Mouse (Mus musculus): ENCODE measurements around the gene Il17rb.

Il17rb gene

GRCm38 (mm10) chr14:30022471-30022870 lies 13.8 kb upstream of the Il17rb start:
- no peak for DNase-seq (ENCODE audit: low read depth, low spot score)
- Histone ChIP-seq H3K36me3 (ENCODE audit: control insufficient read depth, insufficient read depth, low read length, poor library complexity, severe bottlenecking) (no peaks in the 10 kb centered on the region), H3K27me3 (ENCODE audit: control insufficient read depth, insufficient read depth, low read length, poor library complexity, severe bottlenecking) (no peaks in the 10 kb centered on the region)

- Histone ChIP-seq H3K36me3 (ENCODE audit: control insufficient read depth, insufficient read depth, low read length, poor library complexity, severe bottlenecking) (no peaks in the 10 kb centered on the region), H3K27me3 (ENCODE audit: control insufficient read depth, insufficient read depth, low read length, poor library complexity, severe bottlenecking) (no peaks in the 10 kb centered on the region)
Observed at GRCm38 (mm10) chr14:30019792-30020575, 11.3 kb upstream of the Il17rb start.

DNA sequence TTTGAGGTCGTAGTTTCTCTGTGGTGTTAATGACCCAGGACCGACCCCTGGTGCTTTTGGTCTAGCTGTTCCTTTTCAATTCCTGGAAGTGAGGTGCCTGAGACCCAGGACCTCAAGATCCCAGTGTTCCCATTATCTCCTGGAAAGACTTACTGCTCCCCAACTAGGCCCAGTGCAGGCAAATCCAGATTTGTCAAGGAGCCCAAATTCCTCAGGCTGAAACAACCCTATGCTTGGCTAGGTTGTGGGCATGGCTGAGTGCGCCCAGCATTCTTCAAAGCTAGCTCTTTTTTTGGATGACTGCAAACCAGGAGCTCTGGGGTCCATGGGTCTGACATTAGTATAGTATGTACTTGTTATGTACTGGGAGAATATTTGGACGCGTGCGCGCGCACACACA lies 10.7 kb upstream of the Il17rb start:
- Histone ChIP-seq H3K36me3 (ENCODE audit: control insufficient read depth, insufficient read depth, low read length, poor library complexity, severe bottlenecking) (no peaks in the 10 kb centered on the region), H3K27me3 (ENCODE audit: control insufficient read depth, insufficient read depth, low read length, poor library complexity, severe bottlenecking) (no peaks in the 10 kb centered on the region)
- no peak for DNase-seq (ENCODE audit: low read depth, low spot score)

More at GRCm38 (mm10) chr14:30019792-30020575, 11.3 kb upstream of the Il17rb start:
- DNase-seq (ENCODE audit: low read depth, low spot score), result no peak

- H3K27me3 ChIP-seq (ENCODE audit: control insufficient read depth, insufficient read depth, low read length, poor library complexity, severe bottlenecking), result no peaks in the 10 kb centered on the region
- DNase-seq (ENCODE audit: low read depth, low spot score), result no peak
- H3K36me3 ChIP-seq (ENCODE audit: control insufficient read depth, insufficient read depth, low read length, poor library complexity, severe bottlenecking), result no peaks in the 10 kb centered on the region
Observed at GRCm38 (mm10) chr14:30018846-30019245, 10.2 kb upstream of the Il17rb start.

- DNase-seq (ENCODE audit: low read depth, low spot score), result no peak
- H3K27me3 ChIP-seq (ENCODE audit: control insufficient read depth, insufficient read depth, low read length, poor library complexity, severe bottlenecking), result no peaks in the 10 kb centered on the region
- H3K36me3 ChIP-seq (ENCODE audit: control insufficient read depth, insufficient read depth, low read length, poor library complexity, severe bottlenecking), result no peaks in the 10 kb centered on the region
Observed at GRCm38 (mm10) chr14:30018463-30018801, 9.7 kb upstream of the Il17rb start.

GRCm38 (mm10) chr14:30017794-30018462 lies 9.2 kb upstream of the Il17rb start:
- H3K27me3 ChIP-seq (ENCODE audit: control insufficient read depth, insufficient read depth, low read length, poor library complexity, severe bottlenecking), result no peaks in the 10 kb centered on the region
- no peaks in the 10 kb centered on the region for H3K36me3 ChIP-seq (ENCODE audit: control insufficient read depth, insufficient read depth, low read length, poor library complexity, severe bottlenecking)
- no peak for DNase-seq (ENCODE audit: low read depth, low spot score)

- H3K27me3 ChIP-seq (ENCODE audit: control insufficient read depth, insufficient read depth, low read length, poor library complexity, severe bottlenecking), result no peaks in the 10 kb centered on the region
- DNase-seq (ENCODE audit: low read depth, low spot score), result no peak
- no peaks in the 10 kb centered on the region for H3K36me3 ChIP-seq (ENCODE audit: control insufficient read depth, insufficient read depth, low read length, poor library complexity, severe bottlenecking)
Observed at GRCm38 (mm10) chr14:30016666-30017065, 8.0 kb upstream of the Il17rb start.

- DNase-seq (ENCODE audit: low read depth, low spot score), result peak; percentile 8
- no peaks in the 10 kb centered on the region for H3K27me3 ChIP-seq (ENCODE audit: control insufficient read depth, insufficient read depth, low read length, poor library complexity, severe bottlenecking)
- no peaks in the 10 kb centered on the region for H3K36me3 ChIP-seq (ENCODE audit: control insufficient read depth, insufficient read depth, low read length, poor library complexity, severe bottlenecking)
Observed at GRCm38 (mm10) chr14:30015008-30015407, 6.3 kb upstream of the Il17rb start.

GRCm38 (mm10) chr14:30014487-30014886 lies 5.8 kb upstream of the Il17rb start:
- H3K36me3 ChIP-seq (ENCODE audit: control insufficient read depth, insufficient read depth, low read length, poor library complexity, severe bottlenecking), result no peaks in the 10 kb centered on the region
- no peaks in the 10 kb centered on the region for H3K27me3 ChIP-seq (ENCODE audit: control insufficient read depth, insufficient read depth, low read length, poor library complexity, severe bottlenecking)
- no peak for DNase-seq (ENCODE audit: low read depth, low spot score)

DNA sequence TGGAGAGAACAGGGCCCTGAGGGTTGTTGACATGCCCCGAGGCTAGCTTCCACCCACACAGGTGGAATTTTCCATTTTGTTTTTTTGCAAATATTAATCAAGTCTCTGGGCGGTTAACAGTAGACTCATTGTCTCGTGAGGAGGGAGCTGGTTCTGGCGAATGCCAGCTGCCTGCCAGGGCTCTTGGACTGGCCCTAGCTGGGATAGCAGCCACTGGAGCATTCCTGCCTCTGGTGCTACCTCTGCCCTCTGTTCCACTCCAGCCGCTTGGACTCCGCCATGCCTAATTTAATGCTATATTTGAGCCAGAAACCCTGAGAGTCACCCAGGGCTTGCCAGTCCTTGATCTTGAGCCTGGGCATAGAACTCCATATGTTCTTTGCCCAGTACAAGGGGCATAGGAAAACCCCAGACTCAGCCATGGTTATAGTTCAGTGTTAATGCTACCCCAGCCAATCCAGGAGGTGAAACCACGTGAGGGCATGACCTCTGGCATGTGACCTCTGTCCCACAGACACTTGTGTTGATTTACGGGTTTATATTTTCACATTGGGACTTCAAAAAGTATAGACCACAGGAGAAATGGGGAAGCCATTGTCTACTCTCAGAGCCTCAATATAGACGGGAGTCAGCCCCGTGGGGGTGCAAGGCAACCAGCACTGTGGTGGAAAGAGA lies 3.3 kb upstream of the Il17rb start:
- no peak for DNase-seq (ENCODE audit: low read depth, low spot score)
- no peaks in the 10 kb centered on the region for H3K27me3 ChIP-seq (ENCODE audit: control insufficient read depth, insufficient read depth, low read length, poor library complexity, severe bottlenecking)

GRCm38 (mm10) chr14:30009864-30010560 lies 1.3 kb upstream of the Il17rb start:
- Histone ChIP-seq H3K27me3 (ENCODE audit: control insufficient read depth, insufficient read depth, low read length, poor library complexity, severe bottlenecking) (no peaks in the 10 kb centered on the region), H3K36me3 (ENCODE audit: control insufficient read depth, insufficient read depth, low read length, poor library complexity, severe bottlenecking) (no peaks in the 10 kb centered on the region)
- DNase-seq (ENCODE audit: low read depth, low spot score), result no peak

More for the DNA sequence above, 3.3 kb upstream of the Il17rb start:
- no peaks in the 10 kb centered on the region for H3K36me3 ChIP-seq (ENCODE audit: control insufficient read depth, insufficient read depth, low read length, poor library complexity, severe bottlenecking)

DNA sequence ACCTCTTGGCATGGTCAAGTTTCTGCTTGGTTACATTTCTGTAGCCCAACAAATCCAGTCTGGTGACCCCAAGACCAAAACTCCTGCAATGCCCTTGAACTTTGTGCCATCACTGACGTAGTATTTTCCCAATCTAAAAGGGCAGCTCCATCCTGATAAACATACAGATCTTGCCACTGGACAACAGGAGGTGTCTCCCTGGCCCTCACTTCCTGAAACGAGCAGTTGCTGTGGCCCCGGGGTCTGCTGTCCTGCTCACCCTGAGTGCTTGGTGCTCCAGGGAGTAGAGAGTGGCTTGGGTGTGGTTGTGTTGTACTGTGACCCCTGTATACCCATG lies 9.3 kb downstream of the Il17rb start:
- no peak for DNase-seq (ENCODE audit: low read depth, low spot score)

GRCm38 (mm10) chr14:29998747-29999474 lies 9.8 kb downstream of the Il17rb start:
- peaks cover 2% of the 10 kb centered on the region; the same call in 1 of the 2 replicates for H3K36me3 ChIP-seq (ENCODE audit: control insufficient read depth, insufficient read depth, low read length, poor library complexity, severe bottlenecking)

More for the DNA sequence above, 9.3 kb downstream of the Il17rb start:
- Histone ChIP-seq H3K36me3 (ENCODE audit: control insufficient read depth, insufficient read depth, low read length, poor library complexity, severe bottlenecking) (no peaks in the 10 kb centered on the region), H3K27me3 (ENCODE audit: control insufficient read depth, insufficient read depth, low read length, poor library complexity, severe bottlenecking) (no peaks in the 10 kb centered on the region)

GRCm38 (mm10) chr14:29997345-29997744 lies 11.4 kb downstream of the Il17rb start:
- H3K36me3 ChIP-seq (ENCODE audit: control insufficient read depth, insufficient read depth, low read length, poor library complexity, severe bottlenecking), result peaks cover 2% of the 10 kb centered on the region; the same call in 1 of the 2 replicates
- DNase-seq (ENCODE audit: low read depth, low spot score), result no peak

More at GRCm38 (mm10) chr14:29998747-29999474, 9.8 kb downstream of the Il17rb start:
- H3K27me3 ChIP-seq (ENCODE audit: control insufficient read depth, insufficient read depth, low read length, poor library complexity, severe bottlenecking), result no peaks in the 10 kb centered on the region
- no peak for DNase-seq (ENCODE audit: low read depth, low spot score)

More at GRCm38 (mm10) chr14:29997345-29997744, 11.4 kb downstream of the Il17rb start:
- H3K27me3 ChIP-seq (ENCODE audit: control insufficient read depth, insufficient read depth, low read length, poor library complexity, severe bottlenecking), result no peaks in the 10 kb centered on the region

Measured in splenic B cell, adult 2 months (primary cell).